Mouse (Mus musculus): ENCODE data around the gene Slc9a4. TPM values are rescaled to one million over a fixed set of nuclear protein-coding genes. Genes with fewer than 3 reads are reported as not detected.

Slc9a4 gene
- polyA plus RNA-seq, 1 experiment, result 0.06 TPM

DNA sequence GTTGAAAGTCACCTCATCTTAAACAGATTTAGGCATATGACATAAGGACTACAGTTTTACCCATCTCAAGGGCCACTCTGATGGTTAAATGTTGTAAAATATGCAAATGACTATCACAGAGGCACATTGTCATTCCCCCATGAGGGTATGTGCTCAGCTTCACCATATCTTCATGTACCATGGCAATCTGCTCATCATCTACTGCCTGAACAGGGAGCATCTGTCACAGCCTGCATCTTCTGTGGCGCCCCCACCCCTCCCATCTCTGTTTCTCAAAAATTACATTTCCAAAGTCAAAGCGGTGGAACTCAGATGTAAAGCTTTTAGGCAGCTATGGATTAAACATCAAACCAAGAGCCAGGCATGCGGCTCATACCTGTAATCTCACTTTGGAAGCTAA lies 48.6 kb downstream of the Slc9a4 start:
- H3K79me2 ChIP-seq (ENCODE audit: control insufficient read depth, insufficient read depth), result no peaks in the 10 kb centered on the region
- no peak overlapping the region for H3K4me2 ChIP-seq (ENCODE audit: low read depth)
- peaks cover 3% of the 10 kb centered on the region for H3K27me3 ChIP-seq (ENCODE audit: control insufficient read depth, insufficient read depth, insufficient read length)
- H3K36me3 ChIP-seq (ENCODE audit: control insufficient read depth, insufficient read depth), result no peaks in the 10 kb centered on the region
- no peak overlapping the region for H3K4me3 ChIP-seq
- H3ac ChIP-seq (ENCODE audit: control insufficient read depth, insufficient read length), result no peak overlapping the region
- TF ChIP-seq TCF3 (IDR thresholded peaks at IDR 0.05; ENCODE audit: insufficient read length, low read depth) (no peak), SRF (IDR thresholded peaks at IDR 0.05; ENCODE audit: control insufficient read depth, insufficient read length, low read depth) (no peak), MAX (IDR thresholded peaks at IDR 0.05; ENCODE audit: low read depth) (no peak), E2F4 (IDR thresholded peaks at IDR 0.05; ENCODE audit: insufficient read depth) (no peak), REST (IDR thresholded peaks at IDR 0.05; ENCODE audit: insufficient read depth, insufficient read length) (no peak), CEBPB (IDR thresholded peaks at IDR 0.05; ENCODE audit: insufficient read depth, poor library complexity, severe bottlenecking) (no peak), USF1 (IDR thresholded peaks at IDR 0.05; ENCODE audit: low read depth) (no peak), POLR2AphosphoS2 (IDR thresholded peaks at IDR 0.05; ENCODE audit: insufficient read length, low read depth) (no peak)

DNA sequence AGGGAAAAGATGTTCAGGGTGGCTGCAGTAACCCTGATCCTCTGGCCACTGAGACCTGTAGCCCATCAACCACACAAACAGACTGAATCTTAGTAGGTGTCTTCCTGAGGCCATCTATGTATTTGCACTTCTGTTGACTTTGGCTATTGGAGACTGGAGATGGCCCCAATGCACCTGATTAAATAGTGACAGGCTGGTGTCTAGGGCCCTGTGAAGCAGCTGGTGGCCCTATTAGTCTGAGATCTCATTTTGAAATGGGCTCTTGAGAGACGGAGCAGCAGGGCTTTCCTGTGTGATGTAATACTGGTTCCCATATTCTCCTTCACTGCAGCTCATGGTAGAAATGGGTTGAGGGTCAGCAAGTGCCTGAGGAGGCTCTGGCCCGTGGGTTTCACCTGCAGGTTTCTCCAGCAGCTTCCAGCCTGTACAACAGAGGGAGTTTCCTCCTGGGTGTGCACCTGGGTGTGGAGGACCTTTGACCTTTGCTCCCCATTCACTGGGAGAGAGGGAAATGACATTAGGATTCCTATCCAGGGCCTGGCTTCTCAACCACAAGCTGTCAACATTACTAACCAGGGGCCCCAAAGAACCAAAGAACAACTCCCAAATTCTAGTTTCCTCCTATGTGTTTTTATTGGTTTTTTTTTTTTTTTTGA lies 52.7 kb downstream of the Slc9a4 start:
- TF ChIP-seq POLR2AphosphoS2 (IDR thresholded peaks at IDR 0.05; ENCODE audit: insufficient read length, low read depth) (no peak), REST (IDR thresholded peaks at IDR 0.05; ENCODE audit: insufficient read depth, insufficient read length) (no peak), MAX (IDR thresholded peaks at IDR 0.05; ENCODE audit: low read depth) (no peak), CEBPB (IDR thresholded peaks at IDR 0.05; ENCODE audit: insufficient read depth, poor library complexity, severe bottlenecking) (no peak)
- no peaks in the 10 kb centered on the region for H3K79me2 ChIP-seq (ENCODE audit: control insufficient read depth, insufficient read depth)
- no peak overlapping the region for H3ac ChIP-seq (ENCODE audit: control insufficient read depth, insufficient read length)
- no peaks in the 10 kb centered on the region for H3K27me3 ChIP-seq (ENCODE audit: control insufficient read depth, insufficient read depth, insufficient read length)
- no peaks in the 10 kb centered on the region for H3K36me3 ChIP-seq (ENCODE audit: control insufficient read depth, insufficient read depth)
- no peak overlapping the region for H3K4me2 ChIP-seq (ENCODE audit: low read depth)
- H3K4me3 ChIP-seq, result no peak overlapping the region

DNA sequence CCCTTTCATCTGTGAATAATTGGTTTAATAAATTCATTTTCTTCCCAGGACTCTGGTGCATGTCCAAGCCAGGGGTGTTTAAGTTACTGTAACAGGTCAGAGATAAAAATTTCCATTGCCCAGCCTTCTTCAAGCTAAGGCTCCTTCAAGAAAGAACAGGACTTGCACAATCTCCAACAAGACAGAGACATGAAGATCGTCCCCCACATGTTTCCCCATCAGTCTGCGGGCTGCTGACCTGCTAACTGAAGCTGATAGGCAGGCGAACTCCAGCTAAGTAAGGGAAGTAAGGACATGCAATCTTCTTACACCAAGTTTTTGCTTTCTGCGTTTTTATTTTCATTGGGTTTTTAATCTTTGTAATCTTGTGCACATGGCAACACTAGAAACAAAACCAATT lies 54.7 kb downstream of the Slc9a4 start:
- H3K4me2 ChIP-seq (ENCODE audit: low read depth), result no peak overlapping the region
- no peak for TF ChIP-seq MYOD1 (IDR thresholded peaks at IDR 0.05; ENCODE audit: control insufficient read depth in 1 of 3, insufficient read length in 2 of 3, low read depth in 2 of 3)
- no peak for TF ChIP-seq REST (IDR thresholded peaks at IDR 0.05; ENCODE audit: insufficient read depth, insufficient read length)
- TF ChIP-seq SRF (IDR thresholded peaks at IDR 0.05; ENCODE audit: control insufficient read depth, insufficient read length, low read depth), result no peak
- no peak for TF ChIP-seq MYOG (IDR thresholded peaks at IDR 0.05; ENCODE audit: control insufficient read depth in 1 of 3, insufficient read depth in 1 of 3, insufficient read length in 2 of 3, low read depth in 2 of 3)
- TF ChIP-seq E2F4 (IDR thresholded peaks at IDR 0.05; ENCODE audit: insufficient read depth), result no peak
- TF ChIP-seq POLR2A (IDR thresholded peaks at IDR 0.05; ENCODE audit: insufficient read length, low read depth), result no peak
- no peaks in the 10 kb centered on the region for H3K79me2 ChIP-seq (ENCODE audit: control insufficient read depth, insufficient read depth)
- no peaks in the 10 kb centered on the region for H3K36me3 ChIP-seq (ENCODE audit: control insufficient read depth, insufficient read depth)
- no peaks in the 10 kb centered on the region for H3K27me3 ChIP-seq (ENCODE audit: control insufficient read depth, insufficient read depth, insufficient read length)
- H3ac ChIP-seq (ENCODE audit: control insufficient read depth, insufficient read length), result no peak overlapping the region
- no peak overlapping the region for H3K4me3 ChIP-seq

DNA sequence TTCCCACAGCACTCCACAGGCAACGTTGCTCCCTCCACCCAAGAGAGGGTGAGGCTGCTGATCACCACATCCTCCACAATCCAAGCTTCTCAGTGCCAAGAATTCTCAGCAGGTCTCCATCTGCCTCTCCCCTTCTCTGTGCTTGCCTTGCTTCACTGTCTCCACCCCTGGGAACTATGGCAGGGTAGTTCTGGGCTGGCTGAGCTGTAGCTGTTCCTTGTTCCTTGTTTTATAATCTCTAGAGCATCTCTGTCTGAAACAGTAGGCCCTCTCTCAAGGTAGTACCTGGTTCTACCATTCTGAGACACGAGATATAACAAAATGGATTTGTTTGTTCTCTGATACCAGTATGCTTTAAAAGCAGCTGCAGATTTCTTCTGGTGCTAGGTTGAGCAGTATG lies 68.4 kb downstream of the Slc9a4 start:
- H3K4me3 ChIP-seq, result no peak overlapping the region
- no peak for TF ChIP-seq E2F4 (IDR thresholded peaks at IDR 0.05; ENCODE audit: insufficient read depth)
- TF ChIP-seq REST (IDR thresholded peaks at IDR 0.05; ENCODE audit: insufficient read depth, insufficient read length), result no peak
- TF ChIP-seq MYOG (IDR thresholded peaks at IDR 0.05; ENCODE audit: control insufficient read depth in 1 of 3, insufficient read depth in 1 of 3, insufficient read length in 2 of 3, low read depth in 2 of 3), result no peak
- no peak for TF ChIP-seq MYOD1 (IDR thresholded peaks at IDR 0.05; ENCODE audit: control insufficient read depth in 1 of 3, insufficient read length in 2 of 3, low read depth in 2 of 3)
- TF ChIP-seq POLR2AphosphoS2 (IDR thresholded peaks at IDR 0.05; ENCODE audit: insufficient read length, low read depth), result no peak
- no peak for TF ChIP-seq CEBPB (IDR thresholded peaks at IDR 0.05; ENCODE audit: insufficient read depth, poor library complexity, severe bottlenecking)
- H3K36me3 ChIP-seq (ENCODE audit: control insufficient read depth, insufficient read depth), result no peaks in the 10 kb centered on the region
- H3ac ChIP-seq (ENCODE audit: control insufficient read depth, insufficient read length), result no peak overlapping the region
- H3K4me2 ChIP-seq (ENCODE audit: low read depth), result no peak overlapping the region
- H3K27me3 ChIP-seq (ENCODE audit: control insufficient read depth, insufficient read depth, insufficient read length), result no peaks in the 10 kb centered on the region
- H3K79me2 ChIP-seq (ENCODE audit: control insufficient read depth, insufficient read depth), result no peaks in the 10 kb centered on the region

DNA sequence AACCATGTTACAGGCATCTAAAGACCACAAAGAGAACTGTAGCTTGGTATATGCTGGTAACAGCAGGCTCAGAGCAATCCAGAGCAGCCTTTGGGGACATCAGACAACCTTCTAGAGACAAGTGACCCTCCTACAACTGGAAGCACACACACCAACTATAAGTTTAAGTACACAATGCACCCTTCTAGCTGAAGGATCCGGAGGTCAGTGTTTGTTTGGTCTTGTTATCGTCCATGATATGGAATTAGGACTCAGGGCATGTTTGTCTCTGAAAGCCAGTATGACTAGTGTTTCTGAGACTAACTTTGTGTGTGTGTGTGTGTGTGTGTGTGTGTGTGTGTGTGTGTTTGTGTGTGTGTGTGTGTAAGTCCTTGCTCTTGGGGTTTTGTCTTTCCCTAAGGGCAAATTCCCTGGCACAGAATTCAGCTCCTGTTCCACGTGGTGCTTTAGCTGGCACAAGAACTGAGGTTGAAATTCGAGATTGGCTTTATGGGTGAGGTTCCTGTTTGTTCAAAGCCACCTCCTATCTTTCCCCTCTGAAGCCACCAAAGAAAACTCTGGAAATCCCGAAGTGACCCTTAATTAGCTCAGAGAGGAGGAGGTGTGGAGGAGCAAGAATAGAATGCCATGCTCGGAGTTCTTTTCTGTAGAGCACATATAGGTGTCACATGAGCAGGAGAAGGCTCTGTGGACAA lies 71.1 kb downstream of the Slc9a4 start:
- H3K27me3 ChIP-seq (ENCODE audit: control insufficient read depth, insufficient read depth, insufficient read length), result no peaks in the 10 kb centered on the region
- H3K36me3 ChIP-seq (ENCODE audit: control insufficient read depth, insufficient read depth), result no peaks in the 10 kb centered on the region
- no peak overlapping the region for H3K4me3 ChIP-seq
- peak; percentile 51 for TF ChIP-seq USF1 (IDR thresholded peaks at IDR 0.05; ENCODE audit: low read depth)
- no peak for TF ChIP-seq MYOD1 (IDR thresholded peaks at IDR 0.05; ENCODE audit: control insufficient read depth in 1 of 3, insufficient read length in 2 of 3, low read depth in 2 of 3)
- peak overlapping the region; percentile 1 for H3K4me2 ChIP-seq (ENCODE audit: low read depth)
- no peak overlapping the region for H3ac ChIP-seq (ENCODE audit: control insufficient read depth, insufficient read length)
- H3K79me2 ChIP-seq (ENCODE audit: control insufficient read depth, insufficient read depth), result no peaks in the 10 kb centered on the region

Data from myocyte (in vitro differentiated cells).